Mouse (Mus musculus): Measurements from ENCODE around the gene 1500009C09Rik. TPM values are rescaled to one million over a fixed set of nuclear protein-coding genes. Genes with fewer than 3 reads are reported as not detected.

The 1500009C09Rik gene
- 176 and 182 TPM in 2 replicates for polyA plus RNA-seq (2012; rRNA removed)

GRCm38 (mm10) chr15:82252097-82252496, at the start of gene 1500009C09Rik:
1500009C09Rik (plus strand) TSS chr15:82252397.
- DNase-seq (ENCODE audit: extremely low spot score in 1 of 2, low spot score in 1 of 2): no peak

GRCm38 (mm10) chr15:82203090-82203489, 49.1 kb upstream of the 1500009C09Rik start:
- no peak for DNase-seq (ENCODE audit: extremely low spot score in 1 of 2, low spot score in 1 of 2)

- DNase-seq (ENCODE audit: extremely low spot score in 1 of 2, low spot score in 1 of 2): no peak
These were observed 48.4 kb upstream of the 1500009C09Rik start for GRCm38 (mm10) chr15:82203611-82204351.

- no peak for DNase-seq (ENCODE audit: extremely low spot score in 1 of 2, low spot score in 1 of 2)
These were observed 47.4 kb upstream of the 1500009C09Rik start for GRCm38 (mm10) chr15:82204680-82205371.

GRCm38 (mm10) chr15:82206365-82207104, 45.7 kb upstream of the 1500009C09Rik start:
- DNase-seq (ENCODE audit: extremely low spot score in 1 of 2, low spot score in 1 of 2): no peak

- DNase-seq (ENCODE audit: extremely low spot score in 1 of 2, low spot score in 1 of 2): no peak
These were observed 45.1 kb upstream of the 1500009C09Rik start for GRCm38 (mm10) chr15:82207105-82207459.

GRCm38 (mm10) chr15:82207504-82208219, 44.5 kb upstream of the 1500009C09Rik start:
- no peak for DNase-seq (ENCODE audit: extremely low spot score in 1 of 2, low spot score in 1 of 2)

- no peak for DNase-seq (ENCODE audit: extremely low spot score in 1 of 2, low spot score in 1 of 2)
These were observed 43.9 kb upstream of the 1500009C09Rik start for GRCm38 (mm10) chr15:82208307-82208706.

- no peak for DNase-seq (ENCODE audit: extremely low spot score in 1 of 2, low spot score in 1 of 2)
These were observed 42.7 kb upstream of the 1500009C09Rik start for GRCm38 (mm10) chr15:82209295-82210050.

GRCm38 (mm10) chr15:82210801-82211200, 41.4 kb upstream of the 1500009C09Rik start:
- DNase-seq (ENCODE audit: extremely low spot score in 1 of 2, low spot score in 1 of 2): no peak

- no peak for DNase-seq (ENCODE audit: extremely low spot score in 1 of 2, low spot score in 1 of 2)
These were observed 40.9 kb upstream of the 1500009C09Rik start for GRCm38 (mm10) chr15:82211281-82211680.

GRCm38 (mm10) chr15:82211911-82212751, 40.1 kb upstream of the 1500009C09Rik start:
- no peak for DNase-seq (ENCODE audit: extremely low spot score in 1 of 2, low spot score in 1 of 2)

GRCm38 (mm10) chr15:82212752-82213063, 39.5 kb upstream of the 1500009C09Rik start, which contains the start of gene Shisa8:
Shisa8 (minus strand) TSS chr15:82212815.
- no peak for DNase-seq (ENCODE audit: extremely low spot score in 1 of 2, low spot score in 1 of 2)

GRCm38 (mm10) chr15:82213222-82213621, 39.0 kb upstream of the 1500009C09Rik start:
- no peak for DNase-seq (ENCODE audit: extremely low spot score in 1 of 2, low spot score in 1 of 2)

- DNase-seq (ENCODE audit: extremely low spot score in 1 of 2, low spot score in 1 of 2): no peak
These were observed 36.7 kb upstream of the 1500009C09Rik start for GRCm38 (mm10) chr15:82215332-82216046.

- no peak for DNase-seq (ENCODE audit: extremely low spot score in 1 of 2, low spot score in 1 of 2)
These were observed 35.9 kb upstream of the 1500009C09Rik start for GRCm38 (mm10) chr15:82216142-82216827.

- no peak for DNase-seq (ENCODE audit: extremely low spot score in 1 of 2, low spot score in 1 of 2)
These were observed 35.2 kb upstream of the 1500009C09Rik start for GRCm38 (mm10) chr15:82217039-82217438.

GRCm38 (mm10) chr15:82217980-82218379, 34.2 kb upstream of the 1500009C09Rik start:
- DNase-seq (ENCODE audit: extremely low spot score in 1 of 2, low spot score in 1 of 2): no peak
